Mouse (Mus musculus) heart, postnatal 0 days (tissue): ENCODE results near the gene Hist1h4i. TPM values are rescaled to one million over a fixed set of nuclear protein-coding genes. Genes with fewer than 3 reads are reported as not detected.
"Not testable (repeated sequence)": the region's sequence is repeated elsewhere in the genome, so short reads cannot be mapped to it uniquely, and the experiment has no call there.

Experiments
- ATAC-seq: fragments of 200-750 bp; cut with Nextera tagmentation; 2 replicates; pipeline ENCODE4 v1.8.0; 2017; ENCODE audit warnings: low read depth, moderate number of reproducible peaks, moderate library complexity; ENCODE audit not compliant: insufficient read depth
- DNase-seq: peaks from one replicate; pipeline ENCODE4 v3.0.0-alpha.2; 2016; ENCODE audit warnings: low spot score
- H3K27ac ChIP-seq: fragments of 300-500 bp; sonication (generic); 2 replicates; pipeline ENCODE4 v1.5.1; 2014; ENCODE audit warnings: low read depth, mild to moderate bottlenecking
- H3K27me3 ChIP-seq: fragments of 300-500 bp; sonication (generic); 2 replicates; pipeline ENCODE4 v1.6.1; 2014; ENCODE audit warnings: low read length, mixed read lengths; ENCODE audit not compliant: control insufficient read depth, insufficient read depth
- H3K36me3 ChIP-seq: fragments of 300-500 bp; sonication (generic); replicated peaks from 2 replicates; pipeline ENCODE4 v1.6.1; 2014; ENCODE audit warnings: low read length, mixed read lengths; ENCODE audit not compliant: control insufficient read depth, insufficient read depth
- H3K4me1 ChIP-seq: fragments of 300-500 bp; sonication (generic); 2 replicates; pipeline ENCODE4 v1.6.1; 2014; ENCODE audit warnings: antibody characterized with exemption; ENCODE audit not compliant: control insufficient read depth, insufficient read depth
- H3K4me2 ChIP-seq: fragments of 300-500 bp; sonication (generic); 2 replicates; pipeline ENCODE4 v1.6.1; 2014; ENCODE audit warnings: low read depth, mild to moderate bottlenecking, low read length, moderate library complexity
- H3K4me3 ChIP-seq: fragments of 300-500 bp; sonication (generic); 2 replicates; pipeline ENCODE4 v1.5.1; 2014; ENCODE audit warnings: low read depth, low read length
- H3K9ac ChIP-seq: fragments of 300-500 bp; sonication (generic); replicated peaks from 2 replicates; pipeline ENCODE4 v1.6.1; 2014; ENCODE audit warnings: low read depth, low read length, mixed read lengths
- H3K9me3 ChIP-seq: fragments of 300-500 bp; sonication (generic); replicated peaks from 2 replicates; pipeline ENCODE4 v1.6.1; 2016; ENCODE audit warnings: low read length; ENCODE audit not compliant: control insufficient read depth
- CTCF ChIP-seq: IDR thresholded peaks from 2 replicates; pipeline ENCODE4 v1.5.1; 2016; ENCODE audit warnings: antibody characterized with exemption, control low read depth, low read depth
- EP300 ChIP-seq: IDR thresholded peaks from 2 replicates; pipeline ENCODE4 v1.6.1; 2016; ENCODE audit warnings: antibody characterized with exemption, low read depth
- WGBS: fragments of 180-500 bp; shearing (Covaris S2); extraction: QIAGEN DNeasy Blood & Tissue Kit; methylation state at CpG from one replicate; pipeline ENCODE4 v1.1.7; 2014; 5-methylcytosine and 5-hydroxymethylcytosine counted together
- polyA plus RNA-seq: library from polyadenylated mRNA; unstranded; fragments of >200 nt; fragmentation: Nextera tagmentation; extraction: Ambion mirVana; gene quantifications from 2 replicates; pipeline ENCODE4 v1.2.1, GENCODE M21; 2015
- total RNA-seq: library from RNA; depleted of rRNA; stranded (reverse); fragments of >200 nt; gene quantifications from 2 replicates; pipeline ENCODE4 v1.2.3, GENCODE M21; 2014; ENCODE audit warnings: low replicate concordance

Gene Hist1h4i
- total and polyA plus RNA-seq, 2 experiments from 2014 or later = 4.0 to 29.3 TPM

DNA sequence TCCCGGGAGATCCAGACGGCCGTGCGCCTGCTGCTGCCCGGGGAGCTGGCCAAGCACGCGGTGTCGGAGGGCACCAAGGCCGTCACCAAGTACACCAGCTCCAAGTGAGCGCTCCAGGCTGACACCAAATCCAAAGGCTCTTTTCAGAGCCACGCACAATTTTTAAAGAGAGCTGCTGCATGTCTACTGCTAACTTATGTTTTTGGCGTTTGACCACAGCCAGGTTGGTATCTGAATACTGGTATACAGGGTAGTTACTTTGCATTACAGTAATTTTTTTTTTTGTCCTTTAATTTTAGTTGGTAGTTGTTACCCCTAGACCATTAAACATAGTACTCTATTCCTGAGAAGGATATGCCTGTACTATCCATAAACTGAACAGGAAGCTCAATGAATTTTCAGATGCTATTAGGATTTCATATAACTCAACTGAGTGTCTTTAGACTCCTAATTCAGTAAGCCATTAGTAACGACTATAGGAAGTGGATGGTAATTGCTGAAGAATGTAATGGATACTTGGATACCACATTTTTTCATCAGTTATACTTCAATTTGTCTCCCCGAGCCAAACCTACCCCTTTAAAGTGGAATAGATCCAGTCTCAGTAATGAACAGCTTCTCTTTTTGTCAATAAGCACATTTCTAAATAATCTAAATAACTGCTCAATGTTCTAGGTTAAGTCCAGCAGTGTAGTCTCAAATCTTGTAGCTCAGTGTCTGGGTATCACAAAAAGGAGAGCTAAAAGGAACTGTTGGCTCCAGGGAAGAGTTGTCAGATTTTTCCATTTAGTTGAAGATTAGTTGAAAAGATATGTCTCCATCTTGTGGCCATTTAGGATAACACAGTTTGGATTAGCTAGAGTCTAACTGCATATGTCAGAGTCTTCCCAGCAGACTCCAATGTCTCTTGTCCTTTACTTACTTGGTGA, 2.6 kb upstream of the Hist1h4i start:
- TF ChIP-seq CTCF (peak; percentile 56), EP300 (no peak)
- Histone ChIP-seq H3K9ac (no peak overlapping the region; the same call in 1 of the 2 replicates), H3K9me3 (no peaks in the 10 kb centered on the region), H3K4me2 (peak overlapping the region; percentile 59), H3K4me3 (peak overlapping the region; percentile 40), H3K4me1 (peaks cover 21% of the 10 kb centered on the region), H3K36me3 (no peaks in the 10 kb centered on the region), H3K27ac (peak overlapping the region; percentile 83; the same call in 1 of the 2 replicates), H3K27me3 (no peaks in the 10 kb centered on the region)
- DNase-seq (peak; percentile 78), ATAC-seq (peak; percentile 10)
- 2% methylated on average over 9 of the region's 14 CpGs for WGBS

DNA sequence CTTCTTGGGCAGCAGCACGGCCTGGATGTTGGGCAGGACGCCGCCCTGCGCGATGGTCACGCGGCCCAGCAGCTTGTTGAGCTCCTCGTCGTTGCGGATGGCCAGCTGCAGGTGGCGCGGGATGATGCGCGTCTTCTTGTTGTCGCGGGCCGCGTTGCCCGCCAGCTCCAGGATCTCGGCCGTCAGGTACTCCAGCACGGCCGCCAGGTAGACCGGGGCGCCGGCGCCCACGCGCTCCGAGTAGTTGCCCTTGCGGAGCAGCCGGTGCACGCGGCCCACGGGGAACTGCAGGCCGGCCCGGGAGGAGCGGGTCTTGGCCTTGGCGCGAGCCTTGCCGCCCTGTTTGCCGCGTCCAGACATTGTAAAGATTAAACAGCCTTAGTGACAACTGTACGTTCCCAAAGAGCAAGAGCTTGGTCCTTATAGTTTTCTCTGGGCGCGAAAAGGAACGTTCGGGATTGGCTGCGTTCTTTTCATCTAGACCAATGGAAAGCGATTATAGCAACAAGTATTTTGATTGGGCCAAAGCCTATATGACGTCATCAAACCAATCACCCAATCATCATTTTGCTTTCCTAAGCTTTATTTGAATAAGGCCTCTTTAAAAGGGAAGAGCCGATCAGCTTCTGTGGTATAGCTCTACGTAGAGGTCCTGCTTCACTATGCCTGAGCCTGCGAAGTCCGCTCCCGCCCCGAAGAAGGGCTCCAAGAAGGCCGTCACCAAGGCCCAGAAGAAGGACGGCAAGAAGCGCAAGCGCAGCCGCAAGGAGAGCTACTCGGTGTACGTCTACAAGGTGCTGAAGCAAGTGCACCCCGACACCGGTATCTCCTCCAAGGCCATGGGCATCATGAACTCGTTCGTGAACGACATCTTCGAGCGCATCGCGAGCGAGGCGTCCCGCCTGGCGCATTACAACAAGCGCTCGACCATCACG, 1.7 kb upstream of the Hist1h4i start, which contains the start of the genes Hist1h2ag and Hist1h2bj:
Gene Hist1h2ag, minus strand, starts transcription at position 377 of the 935 bp plus-strand sequence.
Gene Hist1h2bj, plus strand, starts transcription at position 647 of the 935 bp plus-strand sequence.
- WGBS = 0% methylated on average over 34 of the region's 80 CpGs
- H3K36me3 ChIP-seq, H3K27me3 ChIP-seq, H3K9me3 ChIP-seq: not testable (repeated sequence)
- Histone ChIP-seq H3K4me3 (peak within 1 kb of the TSS; percentile 40), H3K4me2 (peak within 1 kb of the TSS; percentile 59), H3K9ac (peak within 1 kb of the TSS; percentile 57), H3K4me1 (peaks cover 21% of the 10 kb centered on the region), H3K27ac (peak within 1 kb of the TSS; percentile 83)
- DNase-seq (peak; percentile 97), ATAC-seq (peak; percentile 85)

DNA sequence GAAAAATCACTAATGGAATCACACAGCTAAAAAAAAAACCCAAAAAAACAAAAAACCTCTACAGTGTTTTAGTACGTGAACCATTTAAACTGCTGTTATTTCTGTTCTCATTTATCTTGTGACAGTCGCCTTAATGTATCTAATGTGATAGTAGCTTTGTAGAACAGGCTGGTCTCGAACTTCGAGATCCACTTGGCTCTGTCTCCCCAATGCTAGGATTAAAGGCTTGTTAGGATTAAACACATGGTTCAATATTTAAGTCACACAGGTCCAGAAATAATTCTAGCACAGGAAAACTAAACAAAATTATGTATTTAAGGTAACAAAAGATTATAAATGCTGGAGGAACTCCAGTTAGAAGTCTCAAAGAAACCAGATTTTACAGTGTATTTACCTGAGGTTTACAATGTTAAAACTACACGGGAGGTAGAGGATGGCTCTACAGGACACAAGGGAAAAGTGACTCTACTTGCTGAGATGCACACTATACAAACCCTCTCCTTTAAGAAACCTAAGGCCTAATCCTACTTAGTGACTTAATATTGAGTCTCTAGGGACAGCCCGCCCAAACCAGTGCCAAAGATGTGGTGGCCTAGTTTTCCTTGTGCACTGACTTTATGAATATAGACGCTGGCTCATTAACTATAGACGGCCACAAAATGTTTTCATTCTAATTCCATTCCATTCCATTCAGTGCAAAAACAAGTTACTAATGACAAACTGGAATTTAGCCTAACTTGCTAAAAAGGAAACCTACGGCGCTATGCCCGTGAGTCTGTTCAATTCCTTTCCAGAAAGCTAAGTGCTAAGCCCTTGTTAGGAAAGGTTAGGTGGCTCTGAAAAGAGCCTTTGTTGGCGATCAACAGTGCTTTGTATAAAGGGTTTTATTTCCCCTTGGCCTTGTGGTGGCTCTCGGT, 747 bp upstream of the Hist1h4i start:
- no peak for DNase-seq
- H3K9me3 ChIP-seq = no peaks in the 10 kb centered on the region
- TF ChIP-seq CTCF (no peak), EP300 (no peak)
- H3K4me1 ChIP-seq = peaks cover 21% of the 10 kb centered on the region
- no peaks in the 10 kb centered on the region for H3K27me3 ChIP-seq
- peak overlapping the region; percentile 57 for H3K4me2 ChIP-seq
- 6% methylated on average over 13 of the region's 13 CpGs for WGBS
- H3K36me3 ChIP-seq = no peaks in the 10 kb centered on the region
- H3K9ac ChIP-seq = peak overlapping the region; percentile 57
- peak overlapping the region; percentile 77 for H3K27ac ChIP-seq
- peak overlapping the region; percentile 40 for H3K4me3 ChIP-seq
- ATAC-seq = no peak

DNA sequence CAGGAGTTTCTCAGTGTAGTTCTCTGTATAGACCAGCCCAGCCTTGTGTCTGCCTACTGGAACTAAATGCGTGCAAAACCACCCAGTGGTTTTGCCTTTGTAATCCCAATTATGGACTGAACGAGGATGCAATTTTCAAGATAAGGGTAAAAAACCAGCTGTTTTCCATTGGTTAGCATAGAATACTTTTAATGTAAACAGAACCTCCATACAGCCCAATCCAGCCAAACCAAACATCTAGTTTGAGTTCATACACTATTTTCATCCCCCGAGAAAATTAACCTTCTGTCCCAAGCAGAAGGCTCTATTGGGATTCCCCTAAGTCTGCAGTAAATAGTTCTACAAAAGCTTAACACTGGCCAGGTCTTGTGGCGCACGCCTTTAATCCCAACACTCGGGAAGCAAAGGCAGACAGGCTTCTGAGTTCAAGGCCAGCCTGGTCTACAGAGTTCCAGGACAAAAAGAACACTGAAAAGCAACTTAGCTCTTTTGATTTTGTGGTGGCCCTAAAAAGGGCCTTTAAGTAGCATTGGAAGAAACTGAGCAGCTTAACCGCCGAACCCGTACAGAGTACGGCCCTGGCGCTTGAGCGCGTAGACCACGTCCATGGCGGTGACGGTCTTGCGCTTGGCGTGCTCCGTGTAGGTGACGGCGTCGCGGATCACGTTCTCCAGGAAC, 559 bp downstream of the Hist1h4i start:
- 1% methylated on average over 19 of the region's 24 CpGs for WGBS
- Histone ChIP-seq H3K4me1 (peaks cover 25% of the 10 kb centered on the region), H3K36me3 (no peaks in the 10 kb centered on the region), H3K4me2 (peak overlapping the region; percentile 57), H3K9me3 (no peaks in the 10 kb centered on the region), H3K27ac (peak overlapping the region; percentile 79), H3K9ac (peak overlapping the region; percentile 25), H3K4me3 (peak overlapping the region; percentile 40), H3K27me3 (no peaks in the 10 kb centered on the region)
- ATAC-seq = no peak
- DNase-seq = no peak
- TF ChIP-seq EP300 (no peak), CTCF (no peak)
